Mouse (Mus musculus) lung, embryonic 14.5 days (tissue): ENCODE results near the gene Bbx. TPM values are rescaled to one million over a fixed set of nuclear protein-coding genes. Genes with fewer than 3 reads are reported as not detected.

Source experiments
- ATAC-seq: fragments of 200-750 bp; cut with Nextera tagmentation; 2 replicates; pipeline ENCODE4 v1.8.0; 2017; ENCODE audit warnings: mild to moderate bottlenecking, moderate TSS enrichment, moderate library complexity; ENCODE audit not compliant: insufficient read depth
- DNase-seq: peaks from one replicate; pipeline ENCODE4 v3.0.0-alpha.2; 2015
- H3K27ac ChIP-seq: fragments of 300-500 bp; sonication (generic); 2 replicates; pipeline ENCODE4 v1.5.1; 2014; ENCODE audit warnings: low read depth, mild to moderate bottlenecking, moderate library complexity
- H3K27me3 ChIP-seq: fragments of 300-500 bp; sonication (generic); 2 replicates; pipeline ENCODE4 v1.6.1; 2014; ENCODE audit warnings: low read length, control low read depth; ENCODE audit not compliant: insufficient read depth
- H3K36me3 ChIP-seq: fragments of 300-500 bp; sonication (generic); 2 replicates; pipeline ENCODE4 v1.6.1; 2014; ENCODE audit warnings: control low read depth; ENCODE audit not compliant: insufficient read depth
- H3K4me1 ChIP-seq: fragments of 300-500 bp; sonication (generic); 2 replicates; pipeline ENCODE4 v1.6.1; 2014; ENCODE audit warnings: antibody characterized with exemption, control low read depth; ENCODE audit not compliant: insufficient read depth
- H3K4me2 ChIP-seq: fragments of 300-500 bp; sonication (generic); 2 replicates; pipeline ENCODE4 v1.6.1; 2014; ENCODE audit warnings: mild to moderate bottlenecking
- H3K4me3 ChIP-seq: fragments of 300-500 bp; sonication (generic); 2 replicates; pipeline ENCODE4 v1.5.1; 2014; ENCODE audit warnings: low read depth, low read length
- H3K9ac ChIP-seq: fragments of 300-500 bp; sonication (generic); 2 replicates; pipeline ENCODE4 v1.6.1; 2014
- H3K9me3 ChIP-seq: fragments of 300-500 bp; sonication (generic); 2 replicates; pipeline ENCODE4 v1.6.1; 2016; ENCODE audit warnings: low read depth, low read length, control low read depth
- CTCF ChIP-seq: IDR thresholded peaks from 2 replicates; pipeline ENCODE4 v1.5.1; 2016; ENCODE audit warnings: antibody characterized with exemption, low read depth
- WGBS: fragments of 180-500 bp; shearing (Covaris S2); extraction: QIAGEN DNeasy Blood & Tissue Kit; methylation state at CpG from one replicate; pipeline ENCODE4 v1.1.7; 2014; 5-methylcytosine and 5-hydroxymethylcytosine counted together
- polyA plus RNA-seq: library from polyadenylated mRNA; unstranded; fragments of >200 nt; fragmentation: Nextera tagmentation; extraction: Ambion mirVana; gene quantifications from 2 replicates; pipeline ENCODE4 v1.2.1, GENCODE M21; 2014

The Bbx gene
- polyA plus RNA-seq, 1 experiment from 2014 or later, result 40.5 TPM

DNA sequence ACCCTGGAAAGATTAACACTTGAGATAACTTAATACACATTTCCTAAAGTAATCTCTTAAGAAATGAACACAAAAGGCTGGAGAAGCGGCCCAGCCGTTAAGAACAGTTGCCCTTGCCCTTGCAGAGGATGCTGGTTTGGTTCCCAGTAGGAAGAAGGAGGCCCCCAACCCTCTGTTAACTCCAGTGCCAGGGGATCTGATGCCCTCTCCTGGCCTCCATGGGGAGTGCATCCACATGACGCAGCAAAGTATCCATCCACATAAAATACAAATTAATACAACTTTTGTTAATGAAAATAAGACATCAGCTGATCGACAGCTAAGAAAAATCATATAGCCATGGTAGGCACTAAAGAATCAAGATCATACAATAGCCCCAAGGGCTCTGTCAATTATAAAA, 33.6 kb downstream of the Bbx start:
- DNase-seq (no peak), ATAC-seq (no peak)
- no peak overlapping the region for H3K9ac ChIP-seq
- no peaks in the 10 kb centered on the region for H3K4me1 ChIP-seq
- TF ChIP-seq CTCF, result peak; percentile 37; the same call in 1 of the 2 replicates
- H3K27ac ChIP-seq, result no peak overlapping the region
- no peaks in the 10 kb centered on the region for H3K27me3 ChIP-seq
- H3K4me2 ChIP-seq, result no peak overlapping the region
- no peaks in the 10 kb centered on the region for H3K36me3 ChIP-seq
- no peaks in the 10 kb centered on the region for H3K9me3 ChIP-seq
- H3K4me3 ChIP-seq, result no peak overlapping the region
- WGBS, result 82% methylated on average over 4 of the region's 4 CpGs

DNA sequence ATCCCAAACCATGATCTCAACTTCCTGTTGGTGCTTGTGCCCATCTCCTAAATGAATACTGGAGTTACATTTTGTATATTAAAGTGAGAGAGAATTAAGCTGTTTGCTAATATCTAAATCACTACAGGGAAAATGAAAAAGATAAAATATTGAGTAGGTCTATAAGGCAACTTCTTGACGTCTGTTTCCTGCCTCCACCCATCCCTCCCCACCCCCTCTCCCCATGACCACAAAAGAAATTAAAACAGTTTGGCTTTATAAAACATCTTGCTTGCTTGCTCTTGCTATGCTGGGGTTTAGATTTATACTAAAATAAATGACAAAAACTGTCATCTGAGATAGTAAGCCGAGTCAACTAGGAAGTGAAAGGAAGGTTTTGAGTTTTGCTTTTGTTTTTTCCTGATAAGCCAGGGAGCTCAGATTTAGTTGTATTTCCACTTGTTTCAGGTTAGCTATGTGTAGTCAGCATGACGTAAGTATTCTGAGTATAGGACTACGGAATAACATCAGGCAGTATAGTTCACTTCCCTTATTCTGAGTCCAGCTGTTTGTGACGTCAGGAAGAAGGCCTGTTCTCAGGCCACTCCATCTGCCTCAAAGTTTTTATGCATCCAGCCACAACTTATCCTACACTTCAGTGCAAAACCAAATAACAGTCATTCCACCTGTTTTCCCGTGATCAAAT, 36.1 kb downstream of the Bbx start:
- ATAC-seq, result no peak
- no peak for TF ChIP-seq CTCF
- WGBS, result 69% methylated on average over 6 of the region's 6 CpGs
- Histone ChIP-seq H3K9me3 (no peaks in the 10 kb centered on the region), H3K9ac (no peak overlapping the region), H3K36me3 (no peaks in the 10 kb centered on the region), H3K27me3 (no peaks in the 10 kb centered on the region), H3K4me2 (no peak overlapping the region), H3K4me1 (no peaks in the 10 kb centered on the region), H3K4me3 (no peak overlapping the region), H3K27ac (no peak overlapping the region)
- DNase-seq, result no peak

DNA sequence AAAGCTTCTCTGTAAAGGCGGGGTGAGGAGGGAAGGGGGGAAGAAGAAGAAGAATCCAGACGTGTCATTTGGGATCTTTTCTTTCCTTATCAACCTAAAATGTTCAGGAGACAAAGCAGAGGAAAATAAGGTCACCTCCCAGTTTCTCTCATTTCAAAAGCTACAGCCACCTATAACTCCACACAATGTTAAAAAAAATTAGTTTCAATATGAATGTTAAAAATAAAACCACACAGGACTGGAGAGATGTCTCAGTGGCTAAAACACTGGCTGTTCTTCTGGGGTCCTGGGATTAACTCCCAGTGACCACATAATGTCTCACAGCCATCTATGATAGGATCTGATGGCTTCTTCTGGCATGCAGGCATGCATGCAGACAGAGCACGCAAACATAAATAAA, 43.7 kb downstream of the Bbx start:
- Histone ChIP-seq H3K9ac (no peak overlapping the region), H3K27ac (no peak overlapping the region), H3K4me1 (no peaks in the 10 kb centered on the region), H3K27me3 (no peaks in the 10 kb centered on the region), H3K4me3 (no peak overlapping the region), H3K36me3 (no peaks in the 10 kb centered on the region), H3K4me2 (no peak overlapping the region), H3K9me3 (no peaks in the 10 kb centered on the region)
- WGBS, result 75% methylated on average over 3 of the region's 3 CpGs
- ATAC-seq (no peak), DNase-seq (no peak)
- TF ChIP-seq CTCF, result no peak

DNA sequence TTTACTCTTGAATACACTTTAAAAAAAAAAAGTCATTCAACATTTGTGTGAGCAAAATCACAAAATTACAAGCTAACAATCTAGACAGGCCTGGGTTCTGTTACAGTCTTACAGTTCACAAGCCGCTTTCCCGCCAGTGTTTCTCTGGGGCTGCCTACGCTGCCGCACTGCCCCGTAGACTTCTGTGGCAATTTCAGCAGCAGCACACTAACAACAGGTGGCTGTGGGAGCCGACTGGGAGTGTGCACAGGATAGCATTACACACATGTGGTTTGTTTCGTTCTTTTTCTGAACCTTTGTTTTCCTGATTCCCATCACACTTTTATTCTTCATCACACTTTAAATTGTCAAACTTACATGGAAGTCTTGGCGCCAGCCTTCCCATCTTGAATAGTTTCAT, 48.6 kb downstream of the Bbx start:
- no peaks in the 10 kb centered on the region for H3K27me3 ChIP-seq
- ATAC-seq, result no peak
- H3K4me3 ChIP-seq, result no peak overlapping the region
- no peaks in the 10 kb centered on the region for H3K36me3 ChIP-seq
- WGBS, result 88% methylated on average over 8 of the region's 8 CpGs
- H3K4me2 ChIP-seq, result no peak overlapping the region
- H3K27ac ChIP-seq, result no peak overlapping the region
- DNase-seq, result no peak
- no peak for TF ChIP-seq CTCF
- H3K4me1 ChIP-seq, result no peaks in the 10 kb centered on the region
- H3K9me3 ChIP-seq, result no peaks in the 10 kb centered on the region
- H3K9ac ChIP-seq, result no peak overlapping the region

GRCm38 (mm10) chr16:50381351-50381746, 50.8 kb downstream of the Bbx start:
- DNase-seq (peak; percentile 11), ATAC-seq (0 out of 2 replicates have a peak, but pooled peaks have one; percentile 52)
- 0 out of 2 replicates have a peak overlapping the region, but pooled peaks have one; percentile 7 for H3K9ac ChIP-seq
- no peaks in the 10 kb centered on the region for H3K9me3 ChIP-seq
- H3K36me3 ChIP-seq, result no peaks in the 10 kb centered on the region
- peak overlapping the region; percentile 44 for H3K4me2 ChIP-seq
- H3K4me1 ChIP-seq, result no peaks in the 10 kb centered on the region
- no peak overlapping the region for H3K4me3 ChIP-seq
- WGBS, result 28% methylated on average over 7 of the region's 7 CpGs
- no peak for TF ChIP-seq CTCF
- no peak overlapping the region for H3K27ac ChIP-seq
- no peaks in the 10 kb centered on the region for H3K27me3 ChIP-seq

DNA sequence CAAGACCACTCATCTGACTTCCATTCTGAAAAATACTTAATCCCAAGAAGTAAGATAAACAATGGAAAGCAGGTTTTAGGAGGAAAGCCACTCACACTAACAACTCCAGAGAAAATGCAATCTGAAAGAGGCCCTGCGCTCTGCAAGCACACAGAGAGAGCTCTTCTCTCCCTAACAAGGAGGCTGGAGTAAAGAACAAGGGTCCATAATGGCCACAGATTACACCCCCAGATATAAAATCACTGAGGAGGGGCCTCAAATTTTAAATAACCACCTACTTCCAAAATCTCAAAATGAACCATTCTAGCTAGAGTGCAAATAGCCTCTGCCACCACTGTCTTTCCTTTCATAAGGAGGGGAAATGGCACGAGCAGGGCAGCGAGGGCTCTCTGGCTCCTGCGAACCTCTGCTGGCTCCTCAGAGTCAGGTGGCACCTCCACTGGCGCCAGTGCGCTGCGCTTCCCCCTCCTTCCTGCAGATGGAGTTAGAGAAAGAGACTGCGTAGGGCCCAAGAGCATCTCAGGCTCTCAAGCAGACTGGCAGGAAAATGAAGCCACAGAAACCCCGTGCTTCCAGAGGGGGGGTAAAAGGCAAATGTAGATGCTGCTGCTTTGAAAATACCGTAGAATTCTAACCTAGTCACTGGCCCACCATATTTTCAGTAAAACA, 51.4 kb downstream of the Bbx start:
- peak; percentile 67 for TF ChIP-seq CTCF
- Histone ChIP-seq H3K27ac (no peak overlapping the region), H3K9ac (no peak overlapping the region), H3K27me3 (no peaks in the 10 kb centered on the region), H3K4me1 (no peaks in the 10 kb centered on the region), H3K9me3 (no peaks in the 10 kb centered on the region), H3K4me2 (peak overlapping the region; percentile 44), H3K36me3 (no peaks in the 10 kb centered on the region), H3K4me3 (no peak overlapping the region)
- 37% methylated on average over 10 of the region's 10 CpGs for WGBS
- DNase-seq (peak; percentile 70), ATAC-seq (peak; percentile 77; the same call in 1 of the 2 replicates)

DNA sequence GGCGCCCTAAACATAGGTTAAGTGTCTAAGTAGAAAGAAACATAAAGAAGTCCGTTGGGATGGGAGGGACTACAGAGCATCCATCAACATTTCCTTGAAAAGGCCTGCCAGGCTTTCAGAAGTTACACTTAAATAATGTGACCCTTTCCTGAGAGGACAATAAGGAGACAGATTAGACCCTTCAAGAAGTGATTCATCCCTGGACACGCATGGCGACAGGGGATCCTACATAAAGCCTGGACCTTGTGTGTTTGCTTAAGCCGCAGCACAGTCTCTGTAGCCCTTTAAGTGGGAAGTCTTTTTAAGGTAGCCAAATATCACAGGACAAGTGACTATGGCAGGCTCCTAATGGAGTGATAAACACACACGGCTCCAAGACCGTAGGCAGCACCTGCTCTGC, 52.0 kb downstream of the Bbx start:
- Histone ChIP-seq H3K9ac (no peak overlapping the region), H3K36me3 (no peaks in the 10 kb centered on the region), H3K9me3 (no peaks in the 10 kb centered on the region), H3K4me1 (no peaks in the 10 kb centered on the region), H3K27me3 (no peaks in the 10 kb centered on the region), H3K4me2 (no peak overlapping the region), H3K27ac (no peak overlapping the region), H3K4me3 (no peak overlapping the region)
- WGBS, result 35% methylated on average over 7 of the region's 7 CpGs
- ATAC-seq, result no peak
- TF ChIP-seq CTCF, result no peak
- no peak for DNase-seq
